9 mouse cellular contexts compared by ENCODE assay signal in genomic region chr12:98459889-98460288, GRCm38 (mm10).
A peak's percentile ranks its signal among the peaks of the same experiment; 100 is the strongest.
DNase-seq lines count a peak whose midpoint lies in the region; ATAC-seq and TF ChIP-seq lines count a peak whose summit lies in the region.
"Had no signal": no experiment of that assay in that cellular context is flagged by ENCODE, and none has a peak within 500 bp of the region (broad histone marks: within the 10 kb centered on the region; RNA-seq: fewer than 3 reads in every experiment).

No protein-coding gene starts in this region.

- peak; percentile 14 to 29 for DNase-seq in adrenal gland, postnatal 36 days
- DNase-seq in adrenal gland, adult 8-10 months = no peak
- DNase-seq in liver (peak; percentile 22), adipocyte (ENCODE audit: low spot score) (peak; percentile 24)
- peak; percentile 40 for DNase-seq in liver, postnatal 0 days
- no peak for DNase-seq in Muller cell, postnatal 12 days (ENCODE audit: inconsistent ontology term)

- H3K27me3 ChIP-seq in liver, embryonic 12.5 days (replicated peaks) = no peaks in the 10 kb centered on the region
- H3K27me3 ChIP-seq in liver, postnatal 0 days (ENCODE audit: insufficient read depth, low read length) = no peaks in the 10 kb centered on the region
- H3K27me3 ChIP-seq: limb, embryonic 12.5 days had no signal

- WGBS in liver, embryonic 12.5 days (ENCODE audit: insufficient replicate concordance) = 24% methylated on average over 3 of the region's 3 CpGs
- WGBS in liver, postnatal 0 days (ENCODE audit: insufficient replicate concordance) = 43% methylated on average over 3 of the region's 3 CpGs

- no peaks in the 10 kb centered on the region for H3K4me1 ChIP-seq in liver, embryonic 12.5 days
- no peaks in the 10 kb centered on the region for H3K4me1 ChIP-seq in liver, postnatal 0 days (ENCODE audit: insufficient read depth)
- H3K4me1 ChIP-seq: limb, embryonic 12.5 days had no signal

- H3K27ac ChIP-seq in liver, embryonic 12.5 days = no peak overlapping the region
- H3K27ac ChIP-seq in liver, postnatal 0 days (ENCODE audit: low read depth) = no peak overlapping the region
- H3K27ac ChIP-seq: limb, embryonic 12.5 days had no signal

- no peak for ATAC-seq in liver, embryonic 12.5 days
- ATAC-seq in liver, postnatal 0 days = no peak
- no peak for ATAC-seq in activated CD4-positive, CD25-positive, alpha-beta regulatory T cell, adult 4 months

- H3K4me3 ChIP-seq in liver, embryonic 12.5 days = no peak overlapping the region
- H3K4me3 ChIP-seq in liver, postnatal 0 days (ENCODE audit: low read depth, low read length) = no peak overlapping the region
- H3K4me3 ChIP-seq: limb, embryonic 12.5 days had no signal

- H3K9me3 ChIP-seq in liver, embryonic 12.5 days (replicated peaks) = no peaks in the 10 kb centered on the region
- no peaks in the 10 kb centered on the region for H3K9me3 ChIP-seq in liver, postnatal 0 days (ENCODE audit: low read length)
- H3K9me3 ChIP-seq: limb, embryonic 12.5 days had no signal

- H3K4me2 ChIP-seq in liver, embryonic 12.5 days = no peak overlapping the region
- no peak overlapping the region for H3K4me2 ChIP-seq in liver, postnatal 0 days (ENCODE audit: low read depth, low read length)
- H3K4me2 ChIP-seq: limb, embryonic 12.5 days had no signal

- H3K9ac ChIP-seq in liver, embryonic 12.5 days = no peak overlapping the region
- no peak overlapping the region for H3K9ac ChIP-seq in liver, postnatal 0 days (replicated peaks)
- H3K9ac ChIP-seq: limb, embryonic 12.5 days had no signal

- H3K36me3 ChIP-seq in liver, embryonic 12.5 days = no peaks in the 10 kb centered on the region
- H3K36me3 ChIP-seq in liver, postnatal 0 days (replicated peaks; ENCODE audit: insufficient read depth, low read length) = no peaks in the 10 kb centered on the region
- H3K36me3 ChIP-seq: limb, embryonic 12.5 days had no signal

- TF ChIP-seq CTCF in liver, postnatal 0 days (IDR thresholded peaks at IDR 0.05; ENCODE audit: low read depth) = peak; percentile 67

- no peak for TF ChIP-seq EP300 in liver, postnatal 0 days (IDR thresholded peaks at IDR 0.05; ENCODE audit: low read depth)

Comparison
In these comparisons a context has a peak if more than half of its experiments do, and no peak if none do; other contexts are left out.
1. DNase-seq: peak in adrenal gland, postnatal 36 days (2 of 2), liver (single experiment), adipocyte (single experiment) and liver, postnatal 0 days (single experiment); none in adrenal gland, adult 8-10 months (single experiment) and Muller cell, postnatal 12 days (single experiment).